Mouse (Mus musculus) embryonic stem cell, embryonic (primary cell): ENCODE results near the gene Sdhd.

Experiments
- CTCF ChIA-PET, 4 experiments: fragments of 300-600 bp in 2 of 4; fragments of 350-600 bp in 2 of 4; sonication (Branson Sonifier 250); formaldehyde crosslinking; loops; one replicate each; lab custom pipeline; 2022; ENCODE audit warnings: inconsistent platforms in 2 of 4; lab: Charles Lee
- POLR2A ChIA-PET, 4 experiments: fragments of 300-600 bp in 2 of 4; fragments of 350-600 bp in 2 of 4; sonication (Branson Sonifier 250); formaldehyde crosslinking; loops; one replicate each; lab custom pipeline; 2022; ENCODE audit warnings: antibody characterized with exemption in 4 of 4, inconsistent platforms in 1 of 4; lab: Charles Lee

Gene Sdhd

GRCm38 (mm10) chr9:50561145-50561917 is 42.3 kb downstream of the Sdhd start, which contains the start of gene Tex12:
Gene Tex12, minus strand, starts transcription at chr9:50561325.
- ChIA-PET POLR2A (no interaction called here), CTCF (no interaction called here)

GRCm38 (mm10) chr9:50555094-50555446 is 48.5 kb downstream of the Sdhd start, which contains the start of gene Bco2:
Gene Bco2, minus strand, starts transcription at chr9:50555181.
- CTCF ChIA-PET: interaction anchor here in 2 of 4 experiments (1.1 to 1.7 kb wide), 3 partner anchors 26 to 103 kb away, joined by 5 read pairs; partner anchors contain the start of gene Pts (in 2 of the 2)

GRCm38 (mm10) chr9:50554241-50555093 is 49.1 kb downstream of the Sdhd start, which contains the start of gene Il18:
Gene Il18, plus strand, starts transcription at chr9:50554827.
- POLR2A ChIA-PET: interaction anchor here in 2 of 4 experiments (0.6 to 1.1 kb wide), 4 partner anchors 10 to 431 kb away, joined by 3 read pairs; no protein-coding TSS in a partner anchor
- CTCF ChIA-PET: interaction anchor here in 3 of 4 experiments (0.7 to 1.8 kb wide), 5 partner anchors 26 to 102 kb away, joined by 3 to 5 read pairs (median 5); partner anchors contain the start of gene Pts (in 3 of the 3)

More at GRCm38 (mm10) chr9:50555094-50555446, 48.5 kb downstream of the Sdhd start, which contains the start of gene Bco2:
- POLR2A ChIA-PET: interaction anchor here in 1 of 4 experiments (1.0 to 1.1 kb wide), 2 partner anchors 17 to 47 kb away, joined by 3 read pairs; no protein-coding TSS in a partner anchor

- ChIA-PET POLR2A (interaction anchor here in 1 of 4 experiments (0.6 kb wide), 1 partner anchor 432 kb away, joined by 3 read pairs; no protein-coding TSS in a partner anchor), CTCF (interaction anchor here in 3 of 4 experiments (0.5 to 1.8 kb wide), 5 partner anchors 25 to 221 kb away, joined by 3 to 5 read pairs (median 3); partner anchors contain the start of gene Pts (in 1 of the 3))
These were observed 50.1 kb downstream of the Sdhd start for GRCm38 (mm10) chr9:50553547-50553946.

GRCm38 (mm10) chr9:50552206-50552605 is 51.4 kb downstream of the Sdhd start:
- ChIA-PET POLR2A (no interaction called here), CTCF (interaction anchor here in 1 of 4 experiments (0.6 kb wide), 1 partner anchor 476 kb away, joined by 3 read pairs; no protein-coding TSS in a partner anchor)

GRCm38 (mm10) chr9:50548936-50549335 is 54.7 kb downstream of the Sdhd start:
- POLR2A ChIA-PET: no interaction called here

GRCm38 (mm10) chr9:50547859-50548478 is 55.6 kb downstream of the Sdhd start:
- CTCF ChIA-PET: no interaction called here
- POLR2A ChIA-PET: no interaction called here

More at GRCm38 (mm10) chr9:50548936-50549335, 54.7 kb downstream of the Sdhd start:
- CTCF ChIA-PET: no interaction called here
